Mouse (Mus musculus) brown adipose tissue, adult 24 weeks (tissue): ENCODE measurements around the gene Trpm2. TPM values are rescaled to one million over a fixed set of nuclear protein-coding genes. Genes with fewer than 3 reads are reported as not detected.
A peak's percentile ranks its signal among the peaks of the same experiment; 100 is the strongest.
"Not testable (repeated sequence)": the region's sequence is repeated elsewhere in the genome, so short reads cannot be mapped to it uniquely, and the experiment has no call there.

Experiments used
- H3K27ac ChIP-seq: fragments of 200-500 bp; replicated peaks from 2 replicates; pipeline ENCODE4 v1.5.1; 2012; ENCODE audit warnings: low read depth, mild to moderate bottlenecking, low read length
- H3K4me1 ChIP-seq: fragments of 200-500 bp; 2 replicates; pipeline ENCODE4 v1.6.1; 2012; ENCODE audit warnings: low read length, mixed read lengths; ENCODE audit not compliant: control insufficient read depth, insufficient read depth, insufficient read length
- H3K4me3 ChIP-seq: fragments of 200-500 bp; 2 replicates; pipeline ENCODE4 v1.5.1; 2012; ENCODE audit warnings: low read depth, mild to moderate bottlenecking, low read length, moderate library complexity; ENCODE audit not compliant: insufficient read depth
- polyA plus RNA-seq: library from polyadenylated mRNA; stranded (reverse); fragments of >200 nt; gene quantifications from 2 replicates; pipeline ENCODE4 v1.2.4, GENCODE M21; 2012; ENCODE audit not compliant: missing spikeins, insufficient read depth, insufficient read length

Trpm2 gene
- polyA plus RNA-seq, 1 experiment, result not detected

DNA sequence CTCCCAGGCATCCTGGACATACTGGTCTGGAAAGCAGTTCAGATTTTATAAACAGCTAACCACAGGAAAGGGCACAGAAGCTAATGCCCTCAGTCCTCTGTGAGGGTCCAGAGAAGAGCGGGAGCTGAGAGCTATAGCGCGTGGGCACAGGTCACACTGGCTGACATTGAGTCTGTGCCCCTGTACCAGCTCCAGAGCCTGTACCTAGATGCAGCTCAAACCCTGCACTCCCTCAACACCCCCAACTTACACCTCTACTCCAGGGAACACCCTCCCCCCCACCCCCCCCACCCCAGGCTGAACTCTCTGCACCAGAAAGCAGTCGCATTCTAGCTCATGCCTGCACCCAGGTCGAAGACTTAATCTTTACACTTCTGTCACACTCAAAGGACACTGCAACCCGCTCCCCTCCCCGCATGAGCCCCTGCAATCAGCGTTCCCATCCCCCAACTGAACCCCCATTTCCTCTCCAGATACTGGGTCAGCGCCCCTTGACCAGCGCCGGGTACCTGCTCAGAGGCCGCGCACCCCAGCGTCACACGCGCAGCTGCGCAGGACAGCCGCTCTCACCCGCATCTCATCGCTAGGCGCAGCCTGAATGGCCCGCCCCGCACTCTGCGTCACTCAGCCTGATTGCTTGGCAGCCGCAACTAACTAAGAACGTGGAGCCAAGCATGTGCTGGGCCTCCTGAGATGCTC, 940 bp downstream of the Trpm2 start:
- H3K27ac ChIP-seq, result no peak overlapping the region
- no peak overlapping the region for H3K4me3 ChIP-seq
- no peaks in the 10 kb centered on the region for H3K4me1 ChIP-seq

DNA sequence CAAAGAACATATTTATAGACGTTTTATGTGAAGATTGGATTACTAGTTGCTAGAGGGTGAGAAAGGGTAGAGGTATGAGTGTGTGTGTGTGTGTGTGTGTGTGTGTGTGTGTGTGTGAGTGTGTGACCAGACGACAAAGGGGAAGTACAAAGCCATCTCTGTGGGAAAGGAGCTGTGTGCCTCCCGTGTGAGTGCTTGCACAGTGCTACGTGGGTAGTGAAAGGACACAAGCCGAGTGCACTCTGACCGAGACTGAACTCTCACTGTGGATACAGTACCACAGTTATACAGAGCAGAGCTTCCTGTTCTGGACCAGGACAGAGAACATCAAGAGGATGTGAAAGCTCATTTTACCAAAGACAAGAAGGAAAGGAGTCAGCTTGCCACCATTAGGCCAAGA, 6.4 kb downstream of the Trpm2 start:
- Histone ChIP-seq H3K4me1 (no peaks in the 10 kb centered on the region), H3K27ac (no peak overlapping the region), H3K4me3 (no peak overlapping the region)

DNA sequence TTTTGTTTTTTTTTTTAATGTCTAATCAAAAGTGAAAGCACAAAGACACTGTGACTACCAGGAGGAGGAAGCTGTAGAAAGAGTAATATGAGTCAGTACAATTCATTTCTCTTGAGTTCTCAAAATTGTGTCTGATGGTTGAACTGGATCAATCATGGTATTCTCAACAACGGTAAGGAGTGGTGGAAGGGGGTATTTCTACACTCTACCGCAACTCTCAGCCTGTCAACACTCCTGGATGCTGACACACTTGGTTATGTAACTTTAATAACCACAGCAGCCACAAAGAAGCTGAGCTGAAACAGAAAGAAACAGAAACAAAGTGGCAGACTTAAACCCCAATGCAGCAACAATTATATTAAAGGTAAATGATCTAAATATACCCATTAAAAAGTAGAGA, 7.6 kb downstream of the Trpm2 start:
- Histone ChIP-seq H3K4me1 (no peaks in the 10 kb centered on the region), H3K27ac (no peak overlapping the region), H3K4me3 (no peak overlapping the region)

DNA sequence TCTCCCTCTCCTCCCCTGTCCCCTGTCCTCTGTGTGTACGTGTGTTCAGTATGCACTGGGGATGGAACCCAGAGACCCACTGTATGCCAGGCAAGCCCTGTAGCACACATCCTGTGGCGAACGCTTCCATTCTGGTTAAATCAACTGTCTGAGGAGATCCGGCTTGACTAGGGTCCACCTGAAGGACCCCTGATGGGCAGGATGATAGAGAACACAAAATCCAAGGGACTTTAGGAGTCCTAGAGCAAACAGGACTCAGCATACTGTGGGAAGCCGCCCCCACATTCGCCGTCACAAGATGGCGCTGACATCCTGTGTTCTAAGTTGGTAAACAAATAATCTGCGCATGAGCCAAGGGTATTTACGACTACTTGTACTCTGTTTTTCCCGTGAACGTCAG, 19.9 kb downstream of the Trpm2 start:
- H3K4me3 ChIP-seq, H3K4me1 ChIP-seq, H3K27ac ChIP-seq: not testable (repeated sequence)

DNA sequence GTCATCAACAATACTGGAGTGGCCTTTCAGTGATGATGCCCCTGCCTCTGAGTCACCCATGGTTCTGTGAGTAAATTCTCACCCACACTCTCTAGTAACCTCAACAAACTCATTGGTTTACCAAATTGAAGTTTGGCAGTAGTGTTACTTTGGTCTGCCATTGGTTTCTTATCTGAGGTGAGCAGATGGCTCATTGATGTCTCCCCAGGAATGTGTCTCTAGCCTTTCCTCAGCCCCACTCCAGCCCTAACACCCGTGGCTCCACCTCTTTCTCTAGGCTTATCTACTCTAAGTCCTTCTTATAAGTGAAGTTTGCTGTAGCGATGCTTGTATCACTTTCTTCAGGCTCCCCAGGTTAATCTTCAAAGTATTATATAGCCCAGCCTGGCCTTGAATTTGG, 30.7 kb downstream of the Trpm2 start:
- H3K4me3 ChIP-seq, result no peak overlapping the region
- no peaks in the 10 kb centered on the region for H3K4me1 ChIP-seq
- H3K27ac ChIP-seq, result no peak overlapping the region

DNA sequence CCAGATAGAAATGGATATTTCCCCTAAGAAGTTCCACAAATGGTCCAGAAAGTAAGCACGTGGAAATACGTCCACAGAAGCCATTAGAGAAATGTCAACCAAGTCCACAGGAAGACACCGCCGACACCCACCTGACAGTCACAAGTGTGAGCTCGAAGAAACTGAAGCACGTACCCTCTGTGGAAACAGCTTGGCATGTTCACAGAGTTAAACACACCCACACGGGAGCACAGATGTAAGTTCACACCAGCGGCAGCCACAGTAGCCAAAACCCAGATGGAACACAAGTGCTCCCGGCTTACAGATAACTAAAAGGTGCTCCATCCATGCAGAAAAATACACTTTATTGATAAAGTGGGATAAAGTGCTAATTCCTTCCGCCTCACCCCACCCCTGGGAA, 43.0 kb downstream of the Trpm2 start:
- Histone ChIP-seq H3K27ac (no peak overlapping the region), H3K4me1 (no peaks in the 10 kb centered on the region), H3K4me3 (no peak overlapping the region)

DNA sequence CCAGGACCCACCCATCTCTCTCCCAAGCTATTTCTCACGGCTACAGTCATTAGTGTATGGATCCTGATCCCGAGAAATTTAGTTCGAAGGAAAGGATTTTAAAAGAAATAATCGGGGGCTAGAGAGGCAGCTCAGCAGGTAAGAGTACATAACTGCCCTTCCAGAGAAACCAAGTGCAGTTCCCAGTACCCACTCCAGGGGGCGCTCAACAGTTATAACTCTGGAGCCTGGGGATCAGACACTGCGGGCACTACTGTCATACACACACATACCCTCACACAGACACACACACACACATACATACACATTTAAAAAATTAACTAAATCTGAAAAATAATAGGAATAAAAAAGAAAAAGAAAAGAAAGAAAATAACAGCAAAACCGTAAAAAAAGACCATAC, 44.2 kb downstream of the Trpm2 start:
- no peak overlapping the region for H3K27ac ChIP-seq
- no peak overlapping the region for H3K4me3 ChIP-seq
- H3K4me1 ChIP-seq, result no peaks in the 10 kb centered on the region

DNA sequence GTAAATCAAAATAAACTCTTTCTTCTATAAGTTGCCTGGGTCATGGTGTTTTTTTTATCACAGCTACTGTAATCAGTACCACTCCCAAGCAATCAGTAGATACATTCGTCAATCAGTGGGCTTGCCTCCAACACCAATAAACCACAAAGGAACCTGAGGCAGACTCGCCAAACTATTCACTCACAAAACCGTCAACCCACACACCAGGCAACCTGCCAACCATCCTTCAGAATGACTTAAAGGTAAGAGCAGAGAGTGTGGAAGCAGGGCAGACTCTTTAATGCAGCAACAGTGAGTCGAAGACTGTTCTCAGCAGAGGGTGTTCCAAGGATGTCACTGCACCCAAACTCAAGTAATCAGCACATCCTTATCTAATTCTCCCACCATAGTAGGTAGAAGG, 47.7 kb downstream of the Trpm2 start:
- no peaks in the 10 kb centered on the region for H3K4me1 ChIP-seq
- H3K27ac ChIP-seq, result no peak overlapping the region
- no peak overlapping the region for H3K4me3 ChIP-seq

DNA sequence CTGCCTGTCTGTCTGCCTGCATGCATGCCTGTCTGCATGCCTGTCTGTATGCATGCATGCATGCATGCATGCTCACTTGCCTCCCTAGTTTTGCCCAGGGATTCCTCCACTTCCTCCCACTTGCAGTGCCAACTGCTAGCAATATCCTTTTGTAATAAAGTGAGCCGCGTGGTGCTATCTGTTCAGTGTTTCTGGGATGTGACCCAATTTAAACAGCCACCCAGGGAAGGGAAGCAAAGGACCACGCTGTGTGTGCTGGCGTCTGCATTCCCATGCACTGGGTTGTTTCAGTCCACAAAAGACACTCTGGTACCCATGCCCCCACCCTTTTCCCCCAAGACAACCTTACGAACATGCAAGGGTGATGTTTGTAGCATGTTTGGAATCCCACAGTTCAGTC, 49.4 kb downstream of the Trpm2 start:
- no peaks in the 10 kb centered on the region for H3K4me1 ChIP-seq
- no peak overlapping the region for H3K27ac ChIP-seq
- no peak overlapping the region for H3K4me3 ChIP-seq

DNA sequence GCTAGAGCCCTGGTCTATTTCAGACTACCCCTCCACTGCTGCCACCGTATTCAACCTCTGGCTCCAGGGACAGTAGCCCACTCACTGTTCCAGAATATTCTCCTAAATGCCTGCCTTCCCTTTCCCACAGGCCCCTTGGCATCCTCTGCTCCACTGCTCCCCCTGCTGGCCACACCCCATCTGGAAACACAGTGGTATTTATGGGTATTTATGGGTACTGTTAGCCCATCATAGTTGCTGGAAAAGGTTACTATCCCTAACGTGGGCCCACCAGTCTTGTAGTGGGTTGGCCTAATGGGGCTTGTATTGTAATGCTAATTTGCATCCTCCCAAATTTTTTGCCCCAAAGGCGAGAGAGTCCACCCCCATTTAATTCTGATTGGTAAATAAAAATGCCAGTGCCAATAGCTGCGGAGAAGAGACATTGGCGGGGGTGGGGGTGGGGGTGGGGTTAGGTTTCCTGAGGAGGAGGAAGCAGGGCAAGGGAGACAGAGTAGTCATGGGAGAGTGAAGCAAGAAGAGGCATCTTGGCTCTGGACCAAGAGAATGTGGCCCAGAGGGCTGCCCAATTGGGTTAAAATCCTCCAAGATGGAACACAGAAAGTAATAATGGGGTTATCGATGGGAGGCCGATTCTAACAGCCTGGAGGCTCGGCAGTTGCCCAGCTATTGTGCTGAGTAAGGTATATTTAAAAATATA, 53.6 kb downstream of the Trpm2 start:
- no peak overlapping the region for H3K27ac ChIP-seq
- H3K4me1 ChIP-seq, result 0 out of 2 replicates have a peak, but pooled peaks cover 3% of the 10 kb centered on the region
- no peak overlapping the region for H3K4me3 ChIP-seq

DNA sequence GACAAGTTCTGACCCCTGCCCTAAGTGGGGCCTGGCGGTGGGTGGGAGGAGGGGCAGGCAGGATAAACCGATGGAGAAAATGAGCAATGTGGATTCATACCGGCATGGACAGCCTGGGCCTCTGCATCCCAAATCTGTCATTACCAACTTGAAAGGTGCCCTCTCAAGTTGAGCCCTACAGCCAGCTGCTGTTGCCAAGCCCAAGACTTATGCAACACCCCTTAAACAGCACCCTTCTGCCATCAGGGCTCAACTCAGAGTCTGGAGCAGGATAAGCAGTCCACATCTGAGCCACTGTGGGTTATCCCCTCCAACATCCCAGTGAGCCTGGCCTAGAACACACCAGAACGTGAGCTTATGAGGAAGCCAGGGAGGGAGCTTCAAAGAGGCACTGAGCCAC, 57.1 kb downstream of the Trpm2 start:
- H3K27ac ChIP-seq, result no peak overlapping the region
- H3K4me1 ChIP-seq, result 0 out of 2 replicates have a peak, but pooled peaks cover 3% of the 10 kb centered on the region
- H3K4me3 ChIP-seq, result no peak overlapping the region

DNA sequence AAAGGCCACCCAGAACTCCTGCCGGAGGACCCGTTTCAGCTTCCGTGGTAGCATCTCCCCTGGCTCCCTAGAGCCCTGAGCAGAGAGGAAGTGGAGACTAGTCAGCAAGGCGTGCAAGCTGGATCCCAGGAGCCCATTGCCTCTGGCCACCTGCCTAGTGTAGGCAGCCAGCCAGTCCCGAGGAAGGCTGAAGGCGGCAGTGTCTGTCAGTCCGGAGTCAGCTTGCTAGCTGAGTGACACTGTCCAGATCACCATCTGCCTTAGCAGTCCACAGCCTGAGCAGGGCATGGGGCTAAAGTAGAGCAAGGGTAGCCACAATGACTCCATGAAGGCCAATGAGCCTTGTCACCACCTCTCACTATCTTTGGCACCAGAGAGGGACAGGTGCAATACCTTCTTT, 57.8 kb downstream of the Trpm2 start:
- no peak overlapping the region for H3K4me3 ChIP-seq
- no peak overlapping the region for H3K27ac ChIP-seq

DNA sequence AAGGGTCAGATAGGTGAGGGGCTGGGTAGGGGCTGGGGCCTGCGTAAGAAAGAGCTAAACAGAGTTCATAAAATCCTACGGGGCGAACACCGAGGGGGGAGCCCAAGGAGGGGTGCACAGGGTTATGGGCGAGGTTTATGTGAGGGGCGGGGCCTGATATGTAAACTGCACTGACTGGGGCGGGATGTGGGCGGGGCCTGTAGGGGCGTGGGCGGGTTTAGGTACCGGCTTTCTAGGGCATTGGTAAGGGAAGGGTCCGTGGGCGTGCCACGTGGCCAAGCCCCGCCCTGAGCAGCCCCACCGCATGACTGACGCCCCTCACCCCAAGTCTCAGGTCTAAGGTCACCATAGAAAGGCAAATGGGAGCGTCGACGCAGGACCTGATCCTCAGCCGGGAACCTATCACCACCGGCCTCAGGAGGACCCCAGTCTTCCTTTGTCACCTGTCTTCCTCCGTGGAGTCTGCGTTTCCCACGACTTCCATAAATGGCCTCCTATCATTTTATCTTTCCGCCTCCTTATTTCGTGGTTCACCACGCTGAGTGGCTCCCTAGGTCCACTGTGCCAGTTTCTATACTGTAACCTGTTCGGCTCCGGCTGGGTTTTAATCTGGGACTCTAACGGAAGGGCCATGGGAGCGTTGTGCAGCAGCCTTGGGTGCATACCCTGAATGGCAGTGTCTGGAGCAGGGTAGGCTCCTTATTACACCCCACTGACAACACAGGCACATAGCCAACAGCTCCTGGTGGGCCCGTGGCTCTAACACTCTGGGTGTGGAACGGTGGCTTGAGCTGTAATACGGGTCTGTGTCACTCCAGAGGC, 67.3 kb downstream of the Trpm2 start:
- Histone ChIP-seq H3K4me1 (no peaks in the 10 kb centered on the region; the same call in 1 of the 2 replicates), H3K27ac (no peak overlapping the region), H3K4me3 (no peak overlapping the region)

More for the DNA sequence above, 57.8 kb downstream of the Trpm2 start:
- 0 out of 2 replicates have a peak, but pooled peaks cover 3% of the 10 kb centered on the region for H3K4me1 ChIP-seq

DNA sequence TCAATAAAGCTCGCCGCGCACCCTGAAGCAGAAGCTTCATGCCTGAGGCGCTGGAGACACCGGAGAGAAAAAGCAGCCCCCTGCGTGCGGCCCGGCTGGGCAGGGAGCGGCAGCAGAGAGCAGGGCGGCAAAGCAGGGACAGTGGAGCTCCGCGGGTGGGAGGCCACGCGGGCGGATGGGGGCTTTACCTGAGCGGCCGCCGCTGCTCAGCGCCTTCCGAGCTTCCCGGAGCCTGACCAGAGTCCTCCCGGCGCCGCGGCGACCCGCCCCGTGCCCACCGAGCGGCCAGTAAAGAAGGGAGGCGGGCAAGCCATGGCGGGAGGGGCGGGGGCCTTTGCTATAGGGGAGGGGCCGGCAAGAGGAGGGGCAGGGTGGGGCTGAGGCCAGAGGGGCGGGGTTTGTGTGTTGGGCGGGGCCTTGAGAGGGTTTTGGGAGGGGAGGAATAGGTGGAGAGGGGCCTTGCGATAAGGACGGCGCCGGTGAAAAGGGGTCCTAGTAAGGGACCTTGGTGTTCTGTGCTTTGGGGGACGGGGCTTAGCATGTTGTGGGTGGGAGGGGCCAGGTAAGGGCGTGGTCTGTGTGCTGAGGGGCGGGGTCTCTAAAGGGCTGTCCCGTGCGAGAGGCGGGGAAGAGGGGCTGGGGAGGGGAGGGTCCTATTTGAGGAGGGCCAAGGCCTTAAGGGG, 68.0 kb downstream of the Trpm2 start, which contains the start of gene Lrrc3:
TSS of gene Lrrc3 (minus strand) at position 326 of the 683 bp plus-strand sequence.
- Histone ChIP-seq H3K4me3 (peak within 1 kb of the TSS; percentile 55), H3K27ac (no peak within 1 kb of the TSS), H3K4me1 (no peaks in the 10 kb centered on the region; the same call in 1 of the 2 replicates)

DNA sequence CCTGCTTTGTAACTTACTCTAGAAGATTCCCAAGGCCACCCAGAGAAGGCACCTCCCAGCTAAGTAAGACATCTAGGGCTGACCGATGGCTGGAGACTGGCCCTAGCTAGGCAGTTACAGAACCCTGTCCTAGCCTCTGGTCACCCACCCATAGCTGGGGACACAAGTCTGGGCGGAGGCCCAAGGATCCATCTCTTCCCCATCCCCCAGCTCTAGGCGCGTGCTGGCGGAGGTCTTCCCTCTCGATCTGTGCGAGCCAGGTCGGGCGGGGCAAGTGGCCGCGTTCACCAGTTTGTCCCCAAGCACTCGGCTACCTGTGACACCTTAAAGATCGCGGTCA, 68.5 kb downstream of the Trpm2 start:
- no peak overlapping the region for H3K27ac ChIP-seq
- H3K4me1 ChIP-seq, result no peaks in the 10 kb centered on the region; the same call in 1 of the 2 replicates
- H3K4me3 ChIP-seq, result peak overlapping the region; percentile 55
